Mouse (Mus musculus): ENCODE measurements around the gene Gm17428. TPM values are rescaled to one million over a fixed set of nuclear protein-coding genes. Genes with fewer than 3 reads are reported as not detected.
"Not testable (repeated sequence)": the region's sequence is repeated elsewhere in the genome, so short reads cannot be mapped to it uniquely, and the experiment has no call there.

Gene Gm17428
- polyA plus RNA-seq, 1 experiment, result not detected

DNA sequence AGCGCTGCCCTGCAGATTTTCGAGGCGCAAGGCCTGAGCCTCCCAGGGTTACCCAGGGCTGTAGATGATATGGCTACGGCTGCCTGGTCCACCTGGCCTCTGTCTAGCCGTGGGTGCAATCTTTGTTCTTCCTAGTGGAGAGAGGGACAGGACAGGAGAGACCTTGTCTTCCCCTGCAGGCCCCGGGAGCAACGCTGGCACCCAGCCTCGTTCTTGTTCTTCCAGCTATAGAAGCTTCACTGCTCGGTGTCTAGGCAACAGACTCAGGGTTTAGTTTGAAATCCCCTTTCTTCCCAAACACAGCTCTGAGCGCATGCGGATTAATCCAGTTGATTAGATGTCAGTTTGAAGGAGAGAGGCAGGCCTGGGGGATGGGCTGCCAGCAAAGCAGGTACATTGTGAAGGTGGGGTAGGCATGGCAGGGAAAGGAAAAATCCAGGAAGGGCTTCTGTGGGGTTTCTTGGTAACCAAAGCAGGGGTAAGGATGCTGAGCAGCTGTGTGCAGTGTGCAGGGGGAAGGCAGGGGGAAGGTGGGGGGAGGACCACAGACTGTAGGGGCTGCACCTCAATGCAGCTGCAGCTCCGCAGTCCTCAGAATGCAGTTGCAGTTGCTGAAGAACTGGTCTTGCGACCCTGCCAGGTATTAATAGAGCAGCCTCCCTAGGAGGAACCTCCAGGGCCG lies 18.9 kb downstream of the Gm17428 start:
- Histone ChIP-seq H3K27ac (ENCODE audit: insufficient read depth, low read length) (no peak overlapping the region), H3K4me1 (ENCODE audit: control insufficient read depth, insufficient read depth, low read length) (no peaks in the 10 kb centered on the region), H3K4me3 (ENCODE audit: insufficient read depth, low read length) (no peak overlapping the region)
- TF ChIP-seq POLR2A (IDR thresholded peaks at IDR 0.05; ENCODE audit: low read depth, low read length) (no peak), CTCF (IDR thresholded peaks at IDR 0.05; ENCODE audit: borderline replicate concordance, insufficient read depth, low read length) (no peak)

DNA sequence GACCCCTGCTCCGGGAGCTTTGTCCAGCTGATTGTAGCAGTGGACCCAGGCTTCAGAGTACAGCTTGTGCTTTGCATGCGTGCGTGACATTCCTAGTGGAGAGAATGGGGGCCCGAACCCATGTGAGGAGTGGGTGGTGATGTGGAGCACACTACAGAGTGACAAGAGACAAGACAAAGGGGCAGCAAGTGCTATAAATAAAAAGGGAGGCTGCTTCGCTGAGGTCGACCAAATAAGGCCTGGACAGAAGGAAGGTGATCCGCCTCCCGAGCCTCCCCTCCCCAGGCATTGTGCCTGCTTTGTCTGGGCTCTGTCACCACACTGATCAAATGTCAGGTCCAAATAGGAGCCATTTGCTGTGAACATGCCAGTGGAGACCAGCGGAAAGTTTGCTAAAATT lies 20.1 kb downstream of the Gm17428 start:
- H3K4me3 ChIP-seq (ENCODE audit: insufficient read depth, low read length), result no peak overlapping the region
- H3K4me1 ChIP-seq (ENCODE audit: control insufficient read depth, insufficient read depth, low read length), result no peaks in the 10 kb centered on the region
- TF ChIP-seq CTCF (IDR thresholded peaks at IDR 0.05; ENCODE audit: borderline replicate concordance, insufficient read depth, low read length), result no peak
- no peak for TF ChIP-seq POLR2A (IDR thresholded peaks at IDR 0.05; ENCODE audit: low read depth, low read length)
- no peak overlapping the region for H3K27ac ChIP-seq (ENCODE audit: insufficient read depth, low read length)

DNA sequence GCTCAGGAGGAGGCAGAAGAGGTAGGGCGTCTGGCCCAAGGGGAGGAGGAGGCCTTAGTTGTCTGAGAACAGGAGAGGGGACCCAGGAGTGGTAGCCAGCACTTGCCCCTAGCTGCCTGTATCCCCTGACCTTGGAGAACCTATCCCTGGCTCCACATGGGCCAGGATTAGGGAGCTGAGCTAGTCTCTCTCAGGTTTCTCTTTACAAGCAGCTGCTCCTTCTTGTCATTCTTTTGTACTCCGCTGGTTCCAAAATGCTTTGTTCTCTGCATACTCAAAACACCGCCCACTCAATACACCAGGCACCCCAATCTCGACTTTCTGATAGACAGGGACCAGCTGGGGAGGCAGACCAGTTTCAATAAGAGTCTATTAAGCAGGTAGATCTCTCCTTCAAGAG lies 20.6 kb downstream of the Gm17428 start:
- H3K4me1 ChIP-seq (ENCODE audit: control insufficient read depth, insufficient read depth, low read length), result no peaks in the 10 kb centered on the region
- TF ChIP-seq CTCF (IDR thresholded peaks at IDR 0.05; ENCODE audit: borderline replicate concordance, insufficient read depth, low read length) (no peak), POLR2A (IDR thresholded peaks at IDR 0.05; ENCODE audit: low read depth, low read length) (no peak)
- no peak overlapping the region for H3K4me3 ChIP-seq (ENCODE audit: insufficient read depth, low read length)
- no peak overlapping the region for H3K27ac ChIP-seq (ENCODE audit: insufficient read depth, low read length)

DNA sequence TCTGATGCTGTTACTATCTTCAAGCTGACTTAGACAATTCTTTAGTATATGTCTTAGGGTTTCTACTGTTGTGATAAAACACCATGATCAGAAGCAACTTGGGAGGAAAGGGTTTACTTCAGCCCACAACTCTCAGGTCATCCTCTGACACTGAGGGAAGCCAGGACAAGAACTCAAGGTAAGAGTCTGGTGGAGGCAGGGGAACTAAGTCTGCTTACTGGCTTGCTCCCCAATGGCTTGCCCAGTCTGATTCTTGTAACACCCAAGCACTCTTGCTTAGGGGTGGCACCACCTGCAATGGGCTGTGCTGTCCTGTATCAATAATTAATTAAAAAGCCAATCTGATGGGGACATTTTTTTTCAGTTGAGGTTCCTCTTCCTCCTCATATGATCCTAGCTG lies 21.9 kb downstream of the Gm17428 start:
- Histone ChIP-seq H3K4me1 (ENCODE audit: control insufficient read depth, insufficient read depth, low read length) (no peaks in the 10 kb centered on the region), H3K27ac (ENCODE audit: insufficient read depth, low read length) (no peak overlapping the region), H3K4me3 (ENCODE audit: insufficient read depth, low read length) (no peak overlapping the region)
- no peak for TF ChIP-seq CTCF (IDR thresholded peaks at IDR 0.05; ENCODE audit: borderline replicate concordance, insufficient read depth, low read length)
- no peak for TF ChIP-seq POLR2A (IDR thresholded peaks at IDR 0.05; ENCODE audit: low read depth, low read length)

DNA sequence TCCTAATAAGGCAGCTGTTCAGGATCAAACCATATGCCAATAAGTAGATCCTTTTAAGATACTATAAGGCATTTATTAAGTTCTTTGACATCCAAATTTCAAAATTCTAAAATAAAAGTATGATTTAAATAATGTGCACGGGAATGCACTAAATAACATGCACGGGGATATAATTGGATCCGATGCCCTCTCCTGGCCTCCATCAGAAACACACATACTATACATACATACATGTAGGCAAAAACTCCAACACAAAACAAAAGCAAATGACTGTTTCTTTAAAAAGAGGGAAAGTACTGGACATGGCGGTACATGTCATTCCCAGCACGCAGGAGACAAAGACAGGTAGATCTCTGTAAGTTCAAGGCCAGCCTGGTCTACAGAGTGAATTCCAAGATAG lies 23.1 kb downstream of the Gm17428 start:
- not testable (repeated sequence) for H3K4me1 ChIP-seq (ENCODE audit: control insufficient read depth, insufficient read depth, low read length)

DNA sequence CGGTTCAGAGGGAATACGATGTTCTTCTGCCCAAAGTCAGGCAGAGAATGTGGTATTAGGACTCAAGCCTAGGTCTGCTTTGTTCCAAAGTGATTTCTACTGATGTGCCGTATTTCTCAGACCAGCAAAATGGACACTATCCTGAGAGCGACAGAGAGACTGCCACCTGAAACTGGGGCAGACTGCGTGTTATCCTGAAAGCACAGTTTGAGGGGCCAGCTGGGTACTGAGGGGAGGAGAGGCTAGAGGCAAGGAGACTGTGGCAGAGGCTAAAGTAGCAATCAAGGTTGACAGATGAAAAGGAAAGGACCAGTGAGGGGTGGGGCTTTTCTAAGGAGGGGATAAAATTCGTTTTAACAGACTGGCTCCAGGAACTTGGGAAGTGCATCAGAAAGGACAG lies 24.1 kb downstream of the Gm17428 start:
- TF ChIP-seq POLR2A (IDR thresholded peaks at IDR 0.05; ENCODE audit: low read depth, low read length) (no peak), CTCF (IDR thresholded peaks at IDR 0.05; ENCODE audit: borderline replicate concordance, insufficient read depth, low read length) (no peak)
- Histone ChIP-seq H3K27ac (ENCODE audit: insufficient read depth, low read length) (no peak overlapping the region), H3K4me3 (ENCODE audit: insufficient read depth, low read length) (no peak overlapping the region), H3K4me1 (ENCODE audit: control insufficient read depth, insufficient read depth, low read length) (no peaks in the 10 kb centered on the region)

More for the DNA sequence above, 23.1 kb downstream of the Gm17428 start:
- H3K4me3 ChIP-seq (ENCODE audit: insufficient read depth, low read length); H3K27ac ChIP-seq (ENCODE audit: insufficient read depth, low read length): not testable (repeated sequence)

DNA sequence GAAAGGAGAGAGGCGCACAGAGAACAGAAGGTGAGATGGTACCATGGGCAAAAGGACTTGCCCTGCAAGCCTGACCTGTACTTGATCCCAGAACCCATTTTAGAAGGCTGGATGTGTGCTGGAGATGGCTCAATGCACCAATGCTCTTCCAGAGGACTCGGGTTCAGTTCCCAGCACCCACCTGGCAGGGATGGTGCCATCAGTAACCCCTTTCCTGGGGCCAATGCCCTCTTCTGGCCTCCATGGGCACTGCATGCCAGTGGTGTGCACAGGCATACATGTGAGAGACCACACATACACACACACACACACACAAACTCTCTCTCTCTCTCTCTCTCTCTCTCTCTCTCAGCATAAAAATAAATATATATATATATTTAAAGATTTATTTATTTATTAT lies 24.7 kb downstream of the Gm17428 start:
- Histone ChIP-seq H3K4me3 (ENCODE audit: insufficient read depth, low read length) (no peak overlapping the region), H3K4me1 (ENCODE audit: control insufficient read depth, insufficient read depth, low read length) (no peaks in the 10 kb centered on the region), H3K27ac (ENCODE audit: insufficient read depth, low read length) (no peak overlapping the region)
- no peak for TF ChIP-seq POLR2A (IDR thresholded peaks at IDR 0.05; ENCODE audit: low read depth, low read length)
- TF ChIP-seq CTCF (IDR thresholded peaks at IDR 0.05; ENCODE audit: borderline replicate concordance, insufficient read depth, low read length), result no peak

DNA sequence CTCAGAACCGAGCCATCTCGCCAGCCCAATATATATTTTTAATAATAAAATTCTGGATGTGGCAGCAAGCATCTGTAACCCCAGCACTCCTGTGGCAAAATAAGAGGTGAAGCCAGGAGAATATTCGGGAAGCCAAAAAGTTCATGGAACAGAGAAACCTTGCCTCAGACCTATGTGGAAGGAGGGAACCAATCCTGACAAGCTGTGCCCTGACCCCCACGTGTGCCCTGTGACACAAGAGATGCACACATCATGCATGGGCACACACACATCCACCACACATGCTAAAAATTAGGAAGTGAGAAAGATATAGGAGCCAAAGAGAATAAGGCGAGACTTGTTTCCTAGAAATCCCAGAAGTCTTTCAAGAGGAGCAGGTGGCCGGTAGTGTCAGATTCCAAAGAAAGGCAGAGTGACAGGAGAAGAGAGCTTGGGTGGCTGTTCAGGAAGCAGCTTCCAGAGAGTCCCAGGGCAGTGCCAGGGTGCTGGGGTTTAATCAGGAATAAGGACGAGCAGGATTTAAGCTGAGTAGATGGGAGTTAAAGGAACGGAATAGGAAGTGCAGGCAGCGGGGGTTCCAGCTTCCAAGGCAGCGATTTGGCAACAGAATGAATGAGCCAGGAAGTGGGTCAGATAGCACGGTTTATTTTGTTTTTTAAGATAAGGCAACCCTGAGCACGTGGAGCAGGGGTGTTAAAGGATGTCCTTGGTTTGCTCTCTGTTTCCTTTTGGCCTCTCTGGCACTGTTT lies 25.4 kb downstream of the Gm17428 start:
- no peaks in the 10 kb centered on the region for H3K4me1 ChIP-seq (ENCODE audit: control insufficient read depth, insufficient read depth, low read length)
- TF ChIP-seq POLR2A (IDR thresholded peaks at IDR 0.05; ENCODE audit: low read depth, low read length), result no peak
- no peak for TF ChIP-seq CTCF (IDR thresholded peaks at IDR 0.05; ENCODE audit: borderline replicate concordance, insufficient read depth, low read length)
- H3K27ac ChIP-seq (ENCODE audit: insufficient read depth, low read length), result no peak overlapping the region
- no peak overlapping the region for H3K4me3 ChIP-seq (ENCODE audit: insufficient read depth, low read length)

DNA sequence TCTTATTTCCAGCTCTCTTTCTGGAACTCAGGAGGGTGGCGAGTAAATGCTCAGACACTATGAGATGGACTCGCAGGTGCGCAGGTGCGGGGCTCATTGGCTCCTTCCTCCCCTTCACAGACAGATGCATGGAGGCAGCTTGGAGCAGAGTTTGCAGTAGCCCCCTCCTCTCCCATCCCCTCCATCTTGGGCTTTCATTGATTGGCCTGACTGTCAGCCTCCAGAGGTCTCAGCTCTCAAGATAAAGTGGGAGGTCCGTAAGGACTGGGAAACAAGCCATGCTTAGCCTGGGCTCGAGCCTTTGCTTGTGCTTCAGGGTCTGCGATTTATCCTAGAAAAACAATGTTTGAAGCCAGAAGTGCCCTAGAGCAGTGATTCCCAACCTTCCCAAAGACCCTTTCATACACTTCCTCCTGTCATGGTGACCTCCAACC lies 26.0 kb downstream of the Gm17428 start:
- Histone ChIP-seq H3K27ac (ENCODE audit: insufficient read depth, low read length) (no peak overlapping the region), H3K4me3 (ENCODE audit: insufficient read depth, low read length) (no peak overlapping the region), H3K4me1 (ENCODE audit: control insufficient read depth, insufficient read depth, low read length) (no peaks in the 10 kb centered on the region)
- no peak for TF ChIP-seq POLR2A (IDR thresholded peaks at IDR 0.05; ENCODE audit: low read depth, low read length)
- no peak for TF ChIP-seq CTCF (IDR thresholded peaks at IDR 0.05; ENCODE audit: borderline replicate concordance, insufficient read depth, low read length)

Measured in embryonic fibroblast, embryonic 13.5 days (primary cell).